In genomic region chr8:35968341-35968740, GRCm38 (mm10) we compare ENCODE assay signal across 24 mouse cellular contexts.
DNase-seq lines count a peak whose midpoint lies in the region; ATAC-seq and TF ChIP-seq lines count a peak whose summit lies in the region.
"Had no signal": no experiment of that assay in that cellular context is flagged by ENCODE, and none has a peak within 500 bp of the region (broad histone marks: within the 10 kb centered on the region; RNA-seq: fewer than 3 reads in every experiment).

No protein-coding gene starts in this region.

- no peaks in the 10 kb centered on the region for H3K27me3 ChIP-seq in intestine, embryonic 15.5 days (replicated peaks)
- no peaks in the 10 kb centered on the region for H3K27me3 ChIP-seq in intestine, postnatal 0 days (replicated peaks; ENCODE audit: control insufficient read depth, insufficient read depth, low read length)
- no peaks in the 10 kb centered on the region for H3K27me3 ChIP-seq in lung, embryonic 15.5 days
- H3K27me3 ChIP-seq: forebrain, embryonic 15.5 days; heart, embryonic 13.5 days had no signal

- H3K4me3 ChIP-seq in intestine, embryonic 15.5 days (replicated peaks), result no peak overlapping the region
- H3K4me3 ChIP-seq in intestine, postnatal 0 days (ENCODE audit: low read depth, low read length), result no peak overlapping the region
- no peak overlapping the region for H3K4me3 ChIP-seq in lung, embryonic 15.5 days
- H3K4me3 ChIP-seq: embryonic facial prominence, embryonic 10.5 days; forebrain, embryonic 15.5 days; heart, embryonic 13.5 days; layer of hippocampus, adult 2 months; megakaryocyte, embryonic 14.5 days had no signal

- ATAC-seq in intestine, embryonic 15.5 days, result peak; percentile 79
- ATAC-seq in intestine, postnatal 0 days, result no peak
- peak; percentile 82 for ATAC-seq in lung, embryonic 15.5 days (ENCODE audit: borderline replicate concordance, extremely low read depth, low FRiP score, low TSS enrichment)
- ATAC-seq: forebrain, embryonic 15.5 days; hindbrain, postnatal 0 days had no signal

- no peak for TF ChIP-seq CTCF in intestine, postnatal 0 days (IDR thresholded peaks at IDR 0.05; ENCODE audit: low read depth)

- 61% methylated on average over 9 of the region's 9 CpGs for WGBS in intestine, embryonic 15.5 days
- 32% methylated on average over 9 of the region's 9 CpGs for WGBS in intestine, postnatal 0 days
- WGBS in lung, embryonic 15.5 days, result 22% methylated on average over 9 of the region's 9 CpGs

- no peaks in the 10 kb centered on the region for H3K4me1 ChIP-seq in intestine, embryonic 15.5 days (replicated peaks)
- no peaks in the 10 kb centered on the region; the same call in 1 of the 2 replicates for H3K4me1 ChIP-seq in intestine, postnatal 0 days (replicated peaks; ENCODE audit: control insufficient read depth, insufficient read depth, low read length)
- peaks cover 30% of the 10 kb centered on the region for H3K4me1 ChIP-seq in lung, embryonic 15.5 days
- H3K4me1 ChIP-seq: forebrain, embryonic 15.5 days; megakaryocyte, embryonic 14.5 days had no signal

- no peaks in the 10 kb centered on the region for H3K9me3 ChIP-seq in intestine, embryonic 15.5 days
- H3K9me3 ChIP-seq in intestine, postnatal 0 days (ENCODE audit: control insufficient read depth), result no peaks in the 10 kb centered on the region
- no peaks in the 10 kb centered on the region for H3K9me3 ChIP-seq in lung, embryonic 15.5 days
- H3K9me3 ChIP-seq: embryonic facial prominence, embryonic 10.5 days; forebrain, embryonic 15.5 days; heart, embryonic 13.5 days had no signal

- H3K36me3 ChIP-seq in intestine, embryonic 15.5 days, result no peaks in the 10 kb centered on the region
- H3K36me3 ChIP-seq in intestine, postnatal 0 days (ENCODE audit: control insufficient read depth, insufficient read depth), result no peaks in the 10 kb centered on the region
- no peaks in the 10 kb centered on the region for H3K36me3 ChIP-seq in lung, embryonic 15.5 days
- H3K36me3 ChIP-seq: embryonic facial prominence, embryonic 10.5 days; forebrain, embryonic 15.5 days; heart, embryonic 13.5 days had no signal

- no peak overlapping the region for H3K4me2 ChIP-seq in intestine, embryonic 15.5 days (replicated peaks)
- no peak overlapping the region for H3K4me2 ChIP-seq in intestine, postnatal 0 days (replicated peaks; ENCODE audit: low read depth)
- no peak overlapping the region for H3K4me2 ChIP-seq in lung, embryonic 15.5 days
- H3K4me2 ChIP-seq: forebrain, embryonic 15.5 days; heart, embryonic 13.5 days had no signal

- DNase-seq in adipocyte (ENCODE audit: low spot score), result peak; percentile 56
- DNase-seq in lung, postnatal 36 days, result peak; percentile 72
- DNase-seq in embryo, embryonic 10 days (ENCODE audit: low spot score), result no peak
- no peak for DNase-seq in cerebellum, postnatal 25 days
- no peak for DNase-seq in right cerebral cortex, postnatal 4 days
- DNase-seq: adrenal gland, postnatal 25 days; cerebellum, adult 9-10 months; gastrocnemius, postnatal 10 days; heart, adult 18-20 months; heart, postnatal 14 days; kidney, adult 18-20 months; midbrain, embryonic 14.5 days; spleen, adult 18-20 months had no signal

- H3K9ac ChIP-seq in intestine, embryonic 15.5 days, result no peak overlapping the region
- no peak overlapping the region for H3K9ac ChIP-seq in intestine, postnatal 0 days (ENCODE audit: low read depth, low read length)
- H3K9ac ChIP-seq in lung, embryonic 15.5 days, result no peak overlapping the region
- H3K9ac ChIP-seq: forebrain, embryonic 15.5 days; heart, embryonic 13.5 days; liver, embryonic 14.5 days had no signal

- H3K27ac ChIP-seq in intestine, embryonic 15.5 days, result no peak overlapping the region
- H3K27ac ChIP-seq in intestine, postnatal 0 days (ENCODE audit: low read depth, low read length), result no peak overlapping the region
- H3K27ac ChIP-seq in lung, embryonic 15.5 days, result peak overlapping the region; percentile 71
- H3K27ac ChIP-seq: embryonic facial prominence, embryonic 10.5 days; forebrain, embryonic 15.5 days; heart, embryonic 13.5 days; hindbrain, postnatal 0 days; kidney, postnatal 0 days; layer of hippocampus, adult 2 months; liver, embryonic 14.5 days had no signal

Comparison
In these comparisons a context has a peak if more than half of its experiments do, and no peak if none do; other contexts are left out.
1. DNase-seq: peak in adipocyte (single experiment) and lung, postnatal 36 days (single experiment); none in embryo, embryonic 10 days (single experiment), cerebellum, postnatal 25 days (0 of 2) and right cerebral cortex, postnatal 4 days (single experiment).